Mouse (Mus musculus) olfactory bulb, adult 2 months (tissue): ENCODE measurements around the gene Lpcat2.

Experiments
- CTCF ChIP-seq: fragments of 200-500 bp; IDR thresholded peaks from 2 replicates; pipeline ENCODE4 v1.5.1; 2012; ENCODE audit warnings: low read depth, mild to moderate bottlenecking, low read length, moderate library complexity; ENCODE audit not compliant: insufficient read depth
- POLR2A ChIP-seq: fragments of 200-500 bp; IDR thresholded peaks from 2 replicates; pipeline ENCODE4 v1.6.1; 2012; ENCODE audit warnings: mild to moderate bottlenecking, low read depth, low read length, moderate library complexity; ENCODE audit not compliant: insufficient read depth

GRCm38 (mm10) chr8:92815661-92816060 is 39.5 kb upstream of the Lpcat2 start:
- no peak for TF ChIP-seq POLR2A
- no peak for TF ChIP-seq CTCF
